11 mouse cellular contexts compared by ENCODE assay signal in the genomic region with DNA sequence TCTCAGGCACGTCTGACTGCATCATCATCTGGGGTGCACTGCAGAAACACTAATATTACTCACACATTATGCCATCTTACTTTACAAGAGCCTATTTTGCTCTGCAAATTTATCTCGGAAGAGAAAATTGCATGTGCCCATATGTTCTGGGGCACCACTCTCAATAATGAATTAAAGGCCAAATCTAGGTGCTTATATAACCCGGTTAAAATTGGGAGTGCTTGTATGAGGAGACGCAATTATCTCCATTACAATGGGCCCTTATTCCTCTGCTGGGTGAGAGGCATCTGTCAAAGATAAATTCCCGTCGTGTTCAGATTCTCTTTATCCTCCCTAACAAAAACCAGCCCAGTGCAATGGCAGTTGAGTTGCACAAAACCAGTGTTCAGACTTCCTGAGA. TPM values are rescaled to one million over a fixed set of nuclear protein-coding genes. Genes with fewer than 3 reads are reported as not detected.
A peak's percentile ranks its signal among the peaks of the same experiment; 100 is the strongest.
DNase-seq lines count a peak whose midpoint lies in the region; ATAC-seq lines count a peak whose summit lies in the region.
"Had no signal": no experiment of that assay in that cellular context is flagged by ENCODE, and none has a peak within 500 bp of the region (broad histone marks: within the 10 kb centered on the region; RNA-seq: fewer than 3 reads in every experiment).

No protein-coding gene starts in this region.

- no peak overlapping the region for H3K4me2 ChIP-seq in heart, embryonic 13.5 days
- H3K4me2 ChIP-seq in lung, embryonic 15.5 days: no peak overlapping the region
- H3K4me2 ChIP-seq in forebrain, embryonic 14.5 days (ENCODE audit: low read length): no peak overlapping the region
- H3K4me2 ChIP-seq in neural tube, embryonic 13.5 days: no peak overlapping the region

- H3K4me3 ChIP-seq in heart, embryonic 13.5 days: no peak overlapping the region
- H3K4me3 ChIP-seq in lung, embryonic 15.5 days: no peak overlapping the region
- H3K4me3 ChIP-seq in forebrain, embryonic 14.5 days (ENCODE audit: low read depth, low read length): no peak overlapping the region
- no peak overlapping the region for H3K4me3 ChIP-seq in neural tube, embryonic 13.5 days
- H3K4me3 ChIP-seq: left cerebral cortex, adult 2 months; megakaryocyte, embryonic 14.5 days had no signal

- WGBS in heart, embryonic 13.5 days: 28% methylated on average over 6 of the region's 6 CpGs
- WGBS in lung, embryonic 15.5 days: 50% methylated on average over 6 of the region's 6 CpGs
- whole genome bisulfite sequencing in forebrain, embryonic 14.5 days: 20% methylated on average over 6 of the region's 6 CpGs
- WGBS in neural tube, embryonic 13.5 days: 20% methylated on average over 6 of the region's 6 CpGs

- H3K27ac ChIP-seq in heart, embryonic 13.5 days (replicated peaks): peak overlapping the region; percentile 34
- peak overlapping the region; percentile 32; the same call in 1 of the 2 replicates for H3K27ac ChIP-seq in lung, embryonic 15.5 days
- H3K27ac ChIP-seq in forebrain, embryonic 14.5 days (ENCODE audit: low read depth, low read length): 0 out of 2 replicates have a peak overlapping the region, but pooled peaks have one; percentile 5
- H3K27ac ChIP-seq in neural tube, embryonic 13.5 days (replicated peaks): peak overlapping the region; percentile 10
- H3K27ac ChIP-seq: left cerebral cortex, adult 2 months had no signal

- DNase-seq in heart, postnatal 4 days: no peak
- no peak for DNase-seq in lung, postnatal 36 days
- no peak for DNase-seq in forebrain, embryonic 14.5 days (ENCODE audit: low spot score)
- no peak for DNase-seq in left cerebral cortex, postnatal 14 days (ENCODE audit: low spot score in 2 of 2)
- DNase-seq in layer of hippocampus, adult 9-10 months (ENCODE audit: low spot score): no peak

- H3K9ac ChIP-seq in heart, embryonic 13.5 days: no peak overlapping the region
- no peak overlapping the region for H3K9ac ChIP-seq in lung, embryonic 15.5 days
- H3K9ac ChIP-seq in forebrain, embryonic 14.5 days (ENCODE audit: low read length): no peak overlapping the region
- H3K9ac ChIP-seq in neural tube, embryonic 13.5 days: no peak overlapping the region

- H3K4me1 ChIP-seq in heart, embryonic 13.5 days: peaks cover 26% of the 10 kb centered on the region
- peaks cover 25% of the 10 kb centered on the region for H3K4me1 ChIP-seq in lung, embryonic 15.5 days
- peaks cover 10% of the 10 kb centered on the region for H3K4me1 ChIP-seq in forebrain, embryonic 14.5 days (ENCODE audit: control insufficient read depth, insufficient read depth, low read length)
- peaks cover 21% of the 10 kb centered on the region for H3K4me1 ChIP-seq in neural tube, embryonic 13.5 days (replicated peaks)

- no peaks in the 10 kb centered on the region for H3K36me3 ChIP-seq in heart, embryonic 13.5 days
- no peaks in the 10 kb centered on the region for H3K36me3 ChIP-seq in lung, embryonic 15.5 days
- H3K36me3 ChIP-seq in forebrain, embryonic 14.5 days (ENCODE audit: control insufficient read depth, insufficient read depth, low read length): no peaks in the 10 kb centered on the region
- no peaks in the 10 kb centered on the region for H3K36me3 ChIP-seq in neural tube, embryonic 13.5 days

- no peak for ATAC-seq in heart, embryonic 13.5 days (ENCODE audit: extremely low read depth, insufficient number of reproducible peaks, low FRiP score, low TSS enrichment)
- ATAC-seq in lung, embryonic 15.5 days (ENCODE audit: borderline replicate concordance, extremely low read depth, low FRiP score, low TSS enrichment): no peak
- ATAC-seq in forebrain, embryonic 14.5 days: 0 out of 2 replicates have a peak, but pooled peaks have one; percentile 26
- no peak for ATAC-seq in neural tube, embryonic 13.5 days (ENCODE audit: low read depth)
- ATAC-seq: CD4-positive, CD25-positive, alpha-beta regulatory T cell, adult 4 months had no signal

- no peaks in the 10 kb centered on the region for H3K9me3 ChIP-seq in heart, embryonic 13.5 days
- no peaks in the 10 kb centered on the region for H3K9me3 ChIP-seq in lung, embryonic 15.5 days
- H3K9me3 ChIP-seq in forebrain, embryonic 14.5 days (replicated peaks; ENCODE audit: control insufficient read depth, low read length): no peaks in the 10 kb centered on the region
- no peaks in the 10 kb centered on the region for H3K9me3 ChIP-seq in neural tube, embryonic 13.5 days
- H3K9me3 ChIP-seq: megakaryocyte, embryonic 14.5 days had no signal

- H3K27me3 ChIP-seq in heart, embryonic 13.5 days (replicated peaks): 0 out of 2 replicates have a peak, but pooled peaks cover 4% of the 10 kb centered on the region
- no peaks in the 10 kb centered on the region for H3K27me3 ChIP-seq in lung, embryonic 15.5 days
- H3K27me3 ChIP-seq in forebrain, embryonic 14.5 days (replicated peaks; ENCODE audit: control insufficient read depth, insufficient read depth, low read length): no peaks in the 10 kb centered on the region
- H3K27me3 ChIP-seq in neural tube, embryonic 13.5 days: no peaks in the 10 kb centered on the region
- H3K27me3 ChIP-seq: megakaryocyte, embryonic 14.5 days had no signal

- intact Hi-C loops in left cerebral cortex, postnatal 14 days (cut with DNase I): no loop called here

RNA-seq across cellular contexts. Expression of a gene that starts 25.8 kb away (rescaled TPM):
- polyA plus RNA-seq in heart, embryonic 13.5 days (2015; fragmentation: Nextera tagmentation; extraction: Ambion mirVana): 2.1 and 3.9 TPM in 2 replicates
- total RNA-seq in heart, postnatal 4 days (2021): 1 to 10 TPM; 3.4 to 3.7 TPM
- 3.5 and 6.5 TPM in 2 replicates for polyA plus RNA-seq in lung, embryonic 15.5 days (2015; fragmentation: Nextera tagmentation; extraction: Ambion mirVana)
- polyA plus RNA-seq in forebrain, embryonic 14.5 days (2014; fragmentation: Nextera tagmentation; extraction: Ambion mirVana): 0.58 and 1.5 TPM in 2 replicates
- polyA plus RNA-seq in neural tube, embryonic 13.5 days (2015; fragmentation: Nextera tagmentation; extraction: Ambion mirVana): 0.25 and 0.52 TPM in 2 replicates
- not detected for total RNA-seq in left cerebral cortex, postnatal 14 days (2021)
- total RNA-seq: left cerebral cortex, adult 2 months had no signal
- polyA plus RNA-seq: CD4-positive, CD25-positive, alpha-beta regulatory T cell, adult 4 months had no signal

RNA-seq across cellular contexts. Expression of a gene that starts 28.8 kb away (rescaled TPM):
- 11.0 and 12.2 TPM in 2 replicates for polyA plus RNA-seq in heart, embryonic 13.5 days (2015; fragmentation: Nextera tagmentation; extraction: Ambion mirVana)
- 1 to 10 TPM; 4.2 to 8.0 TPM for total RNA-seq in heart, postnatal 4 days (2021)
- 12.1 and 13.0 TPM in 2 replicates for polyA plus RNA-seq in lung, embryonic 15.5 days (2015; fragmentation: Nextera tagmentation; extraction: Ambion mirVana)
- polyA plus RNA-seq in forebrain, embryonic 14.5 days (2014; fragmentation: Nextera tagmentation; extraction: Ambion mirVana): 15.6 and 16.6 TPM in 2 replicates
- polyA plus RNA-seq in neural tube, embryonic 13.5 days (2015; fragmentation: Nextera tagmentation; extraction: Ambion mirVana): 12.2 and 17.4 TPM in 2 replicates
- total RNA-seq in left cerebral cortex, postnatal 14 days (2021): 1 to 10 TPM; 7.2 to 7.4 TPM

RNA-seq across cellular contexts. Expression of a gene that starts 54.0 kb away (rescaled TPM):
- 0.90 and 0.97 TPM in 2 replicates for polyA plus RNA-seq in heart, embryonic 13.5 days (2015; fragmentation: Nextera tagmentation; extraction: Ambion mirVana)
- under 1 TPM; 0.20 to 0.38 TPM for total RNA-seq in heart, postnatal 4 days (2021)
- 0.18 TPM in 1 of 2 replicates, not detected in the other for polyA plus RNA-seq in lung, embryonic 15.5 days (2015; fragmentation: Nextera tagmentation; extraction: Ambion mirVana)
- polyA plus RNA-seq in forebrain, embryonic 14.5 days (2014; fragmentation: Nextera tagmentation; extraction: Ambion mirVana): 0.10 TPM in 2 replicates
- polyA plus RNA-seq in neural tube, embryonic 13.5 days (2015; fragmentation: Nextera tagmentation; extraction: Ambion mirVana): not detected in 2 replicates
- not detected for total RNA-seq in left cerebral cortex, postnatal 14 days (2021)
- total RNA-seq: left cerebral cortex, adult 2 months had no signal
- polyA plus RNA-seq: CD4-positive, CD25-positive, alpha-beta regulatory T cell, adult 4 months had no signal

RNA-seq across cellular contexts. Expression of a gene that starts 58.6 kb away (rescaled TPM):
- polyA plus RNA-seq in heart, embryonic 13.5 days (2015; fragmentation: Nextera tagmentation; extraction: Ambion mirVana): 2,537 and 2,584 TPM in 2 replicates
- 100 to 1,000 TPM; 504 to 641 TPM for total RNA-seq in heart, postnatal 4 days (2021)
- polyA plus RNA-seq in lung, embryonic 15.5 days (2015; fragmentation: Nextera tagmentation; extraction: Ambion mirVana): 1,436 and 1,497 TPM in 2 replicates
- polyA plus RNA-seq in forebrain, embryonic 14.5 days (2014; fragmentation: Nextera tagmentation; extraction: Ambion mirVana): 409 and 464 TPM in 2 replicates
- 431 and 546 TPM in 2 replicates for polyA plus RNA-seq in neural tube, embryonic 13.5 days (2015; fragmentation: Nextera tagmentation; extraction: Ambion mirVana)
- total RNA-seq in left cerebral cortex, postnatal 14 days (2021): 100 to 1,000 TPM; 115 to 130 TPM
